Mouse (Mus musculus) heart, postnatal 10 days (tissue): ENCODE data around the gene Yae1d1. TPM values are rescaled to one million over a fixed set of nuclear protein-coding genes. Genes with fewer than 3 reads are reported as not detected.

Source experiments
- DNase-seq, 2 experiments: peaks; one replicate each; pipeline ENCODE4 v3.0.0; 2021
- intact Hi-C: fragments of 180-260 bp; cut with DNase I; formaldehyde crosslinking; loops from one replicate; pipeline ENCODE4 v1.15.1; 2025
- total RNA-seq, 2 experiments: library from RNA; stranded (reverse); gene quantifications; 2 replicates each; pipeline ENCODE4 v1.2.3; 2021

The Yae1d1 gene
- total RNA-seq, 2 experiments from 2014 or later, result 22.4 to 30.1 TPM

- intact Hi-C loops, result loop anchor here (10.0 kb wide), 1 partner anchor 248 kb away; the partner anchor contains the start of genes Mplkip and Sugct
- no peak for DNase-seq
Observed at GRCm38 (mm10) chr13:17942338-17942737, 50.8 kb downstream of the Yae1d1 start.

Other genes starting within 250 kb of the Yae1d1 start
- gene Cdk13, start 188.3 kb downstream of the Yae1d1 start, total RNA-seq, result 10 to 100 TPM; 35.3 to 35.4 TPM
- gene Rala, start 49.1 kb downstream of the Yae1d1 start, total RNA-seq, result 10 to 100 TPM; 47.4 to 48.9 TPM